Mouse (Mus musculus) heart, adult 2 months (tissue): ENCODE measurements at regions not wholly inside any gene's neighbourhood (a gene's known extent, or its start where the extent isn't known, plus 50 kb on each side); places are given as distances from the start of the nearest gene placed in this dataset.

Experiments used
- CTCF ChIP-seq: fragments of 200-600 bp; IDR thresholded peaks from 2 replicates; pipeline ENCODE4 v1.8.1; 2022; ENCODE audit warnings: antibody characterized with exemption, mild to moderate bottlenecking, moderate library complexity
- POLR2A ChIP-seq: fragments of 200-500 bp; IDR thresholded peaks from 2 replicates; pipeline ENCODE4 v1.6.1; 2011; ENCODE audit warnings: mild to moderate bottlenecking, low read depth, low read length, control low read depth; ENCODE audit not compliant: insufficient read depth

- TF ChIP-seq POLR2A (no peak), CTCF (no peak)
Observed at GRCm38 (mm10) chr7:64035025-64035606, 96.4 kb upstream of the Klf13 start.
